Mouse (Mus musculus): ENCODE results near the gene Hist2h4.

- TF ChIP-seq CTCF (IDR thresholded peaks at IDR 0.05; ENCODE audit: borderline replicate concordance, control insufficient read depth, extremely low read depth, insufficient read depth, low read length, poor library complexity) (no peak), POLR2A (IDR thresholded peaks at IDR 0.05; ENCODE audit: control insufficient read depth, extremely low read depth, insufficient read depth, low read length, poor library complexity) (no peak)
Measured at GRCm38 (mm10) chr3:96251787-96252186, 11.3 kb downstream of the Hist2h4 start.

Measured in thymus, adult 2 months (tissue).